Mouse (Mus musculus): ENCODE results near the gene Cd300ld3.

Cd300ld3 gene

GRCm38 (mm10) chr11:115048259-115048658 lies at the start of gene Cd300ld3:
Gene Cd300ld3 (minus strand): TSS chr11:115048409.
- DNase-seq: no peak

DNA sequence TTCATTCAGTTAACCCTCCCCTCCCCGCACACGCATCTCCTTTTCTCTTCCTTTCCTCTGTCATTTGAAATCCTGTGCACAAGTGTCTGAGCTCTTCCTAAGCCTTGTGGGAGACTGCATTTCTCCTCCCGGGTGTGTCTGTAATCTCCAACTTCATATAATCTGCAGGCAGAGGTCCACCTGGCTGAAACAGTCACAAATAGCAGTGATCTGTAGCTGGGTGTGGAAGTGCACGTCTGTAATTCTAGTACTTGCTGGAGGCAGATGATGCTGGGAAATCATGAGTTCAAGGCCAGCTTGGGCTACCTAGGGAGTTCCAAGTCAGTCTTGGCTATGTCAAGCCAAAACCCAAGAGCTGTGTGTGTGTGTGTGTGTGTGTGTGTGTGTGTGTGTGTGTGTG lies 43.9 kb upstream of the Cd300ld3 start:
- no peak for DNase-seq

DNA sequence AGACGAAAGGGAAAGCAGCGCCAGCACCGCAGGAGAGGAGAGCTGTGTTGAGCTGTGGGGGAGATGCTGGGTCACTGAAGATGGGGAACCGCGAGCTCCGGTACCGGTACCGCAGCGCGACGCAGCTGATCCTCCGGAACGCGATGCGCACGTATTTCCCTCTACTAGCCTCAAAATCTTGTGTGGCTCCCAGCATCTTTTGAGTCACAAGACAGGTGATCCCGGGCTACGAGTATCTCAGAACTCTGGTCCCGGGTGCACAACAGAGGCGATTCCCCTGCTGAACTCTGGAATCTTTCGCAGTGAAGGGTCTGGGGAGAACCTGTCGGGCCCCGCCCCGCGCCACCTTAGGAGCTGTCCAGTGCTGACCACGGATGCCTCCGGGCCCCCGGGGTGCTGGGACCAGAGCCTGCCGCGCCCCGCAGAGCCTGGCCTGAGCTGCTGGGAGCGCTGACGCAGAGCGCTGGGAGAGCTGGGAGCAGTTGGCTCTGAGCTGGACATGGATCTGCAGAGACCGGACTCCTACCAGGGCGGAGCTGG lies 43.2 kb upstream of the Cd300ld3 start, which contains the start of gene Rab37:
Rab37 (plus strand) TSS at position 70 of the 540 bp plus-strand sequence.
- no peak for DNase-seq

DNA sequence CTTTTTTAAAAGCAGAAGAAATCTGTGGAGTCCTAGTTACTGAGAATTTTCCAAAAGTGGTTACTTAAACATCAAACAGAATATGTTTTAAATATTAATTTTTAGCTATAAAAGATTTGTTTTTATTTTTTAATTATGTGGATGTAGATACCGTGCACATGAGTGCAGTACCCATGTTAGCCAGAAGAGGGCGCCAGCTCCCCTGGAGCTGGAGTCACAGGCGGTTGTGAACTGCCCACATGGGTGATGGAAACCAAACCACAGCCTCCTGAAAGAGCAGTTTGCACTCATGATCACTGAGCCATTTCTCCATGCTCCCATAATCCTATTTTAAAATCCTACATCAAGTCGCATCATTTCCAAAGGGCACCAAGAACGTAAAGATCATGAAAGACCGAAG lies 41.6 kb upstream of the Cd300ld3 start:
- no peak for DNase-seq

- no peak for DNase-seq
These were observed 38.0 kb upstream of the Cd300ld3 start for GRCm38 (mm10) chr11:115086213-115086612.

- no peak for DNase-seq
These were observed 36.9 kb upstream of the Cd300ld3 start for GRCm38 (mm10) chr11:115085064-115085463.

- DNase-seq: no peak
These were observed 36.4 kb upstream of the Cd300ld3 start for GRCm38 (mm10) chr11:115084595-115084994.

DNA sequence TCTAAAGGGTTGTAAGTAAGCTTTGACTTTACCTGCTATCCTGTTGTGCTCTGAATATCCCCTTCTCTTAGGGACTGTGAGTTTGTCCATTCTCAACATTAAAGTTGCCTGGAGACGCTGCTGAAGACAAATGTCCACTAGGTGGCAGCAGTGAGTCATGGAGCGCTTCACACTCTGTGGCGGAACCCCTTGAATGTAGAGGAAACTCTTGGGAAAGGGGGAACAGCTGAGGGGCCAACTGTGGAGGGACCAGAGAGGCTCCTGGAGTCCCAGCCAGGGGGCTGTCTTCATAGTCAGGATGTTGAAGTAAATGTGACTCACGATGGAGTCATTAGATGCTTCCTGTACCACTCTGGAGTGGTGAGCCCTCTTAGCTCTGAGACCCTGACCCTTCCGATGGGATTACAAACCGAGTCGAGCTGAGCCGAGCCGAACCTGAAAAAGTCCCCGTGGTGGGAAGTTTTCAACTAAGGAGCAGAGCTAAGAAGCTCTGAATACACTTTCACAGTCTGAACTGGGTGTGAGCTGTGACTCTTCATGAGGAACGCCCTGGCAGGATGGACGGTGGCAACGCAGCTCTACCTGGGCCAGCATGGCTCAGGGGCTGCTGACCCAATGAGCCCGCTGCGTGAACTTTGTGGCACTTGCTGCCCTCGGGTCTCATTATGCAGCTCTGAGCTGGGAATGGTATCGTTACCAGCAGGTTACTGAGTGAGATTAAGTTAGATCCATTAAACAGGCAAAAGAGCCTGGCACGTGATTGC lies 35.3 kb upstream of the Cd300ld3 start:
- peak; percentile 86 for DNase-seq

DNA sequence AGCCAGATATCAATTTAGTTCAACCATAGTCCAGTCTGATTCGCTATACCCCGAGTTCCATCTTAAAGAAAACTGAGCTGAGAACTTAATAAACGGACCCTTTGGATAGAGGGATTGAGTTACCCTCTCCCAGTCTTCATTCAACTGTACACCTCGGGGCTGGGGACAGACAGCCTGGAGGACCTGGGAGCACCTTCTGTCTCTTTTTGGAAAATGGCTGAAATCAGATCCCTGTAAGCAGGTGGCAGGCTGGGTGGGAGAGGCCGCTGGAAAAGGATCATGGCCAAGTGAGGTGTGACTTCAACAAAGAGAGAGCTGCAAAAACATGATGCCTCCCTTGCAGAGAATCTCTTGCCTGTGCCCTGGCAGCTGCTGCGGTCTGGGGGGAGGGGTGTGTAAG lies 34.0 kb upstream of the Cd300ld3 start:
- DNase-seq: no peak

GRCm38 (mm10) chr11:115081373-115081772 lies 33.2 kb upstream of the Cd300ld3 start:
- no peak for DNase-seq

DNA sequence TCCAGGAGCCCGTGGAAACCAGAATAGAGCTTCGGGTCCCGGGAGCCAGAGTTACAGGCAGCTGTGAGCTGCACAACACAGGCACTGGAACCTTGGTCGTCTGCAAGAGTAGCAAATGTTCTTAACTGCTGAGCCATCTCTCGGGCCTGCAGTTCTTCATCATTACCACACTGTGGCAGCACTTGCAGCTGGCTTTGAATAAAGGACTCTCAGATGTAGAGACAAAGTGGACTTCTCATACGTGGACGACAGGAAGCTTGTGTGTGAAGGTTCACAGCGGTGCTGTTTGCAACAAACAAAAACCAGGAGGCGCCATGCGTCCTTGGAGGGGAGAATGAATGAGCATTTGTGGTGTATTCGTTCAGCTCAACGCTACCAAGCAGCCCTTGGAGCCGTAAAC lies 32.7 kb upstream of the Cd300ld3 start:
- peak; percentile 48 for DNase-seq

GRCm38 (mm10) chr11:115078680-115079079 lies 30.5 kb upstream of the Cd300ld3 start:
- DNase-seq: no peak

DNA sequence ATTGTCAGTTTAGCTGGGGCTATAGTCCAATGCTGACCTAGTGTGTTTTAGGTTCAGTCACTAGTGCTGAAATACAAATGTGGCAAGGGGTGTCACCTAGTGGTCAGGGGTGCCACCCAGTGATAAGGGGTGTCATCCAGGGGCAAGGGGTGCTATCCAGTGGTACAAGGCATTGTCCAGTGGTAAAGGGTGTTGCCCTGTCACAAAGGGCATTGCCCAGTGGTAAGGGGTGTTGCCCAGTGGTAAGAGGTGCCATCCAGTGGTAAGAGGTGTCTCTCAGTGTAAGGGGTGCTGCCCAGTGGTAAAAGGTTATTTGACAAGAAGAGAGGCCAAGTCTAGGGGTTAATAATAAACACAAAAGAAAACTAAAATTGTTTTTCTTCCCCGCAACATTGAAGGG lies 29.2 kb upstream of the Cd300ld3 start:
- DNase-seq: no peak

DNA sequence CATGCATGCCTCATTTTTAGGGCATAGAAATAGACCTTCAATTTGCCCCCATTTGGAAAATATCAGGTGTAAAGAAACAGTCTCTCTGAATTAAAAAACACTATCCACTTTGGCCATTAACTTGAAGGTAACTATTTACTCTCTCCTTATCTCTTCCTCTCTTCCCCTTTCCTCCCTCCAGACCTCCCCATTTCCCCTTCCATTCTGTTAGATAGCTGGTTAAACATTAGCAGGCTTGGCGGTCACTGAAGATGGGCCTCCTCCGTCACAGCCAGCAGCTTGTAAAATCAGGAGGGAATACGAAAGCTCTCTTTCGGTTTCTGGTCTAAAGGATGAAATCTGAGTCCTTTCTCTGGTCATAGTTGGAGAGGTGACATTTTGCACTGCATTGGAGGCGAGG lies 27.6 kb upstream of the Cd300ld3 start:
- no peak for DNase-seq

- DNase-seq: no peak
These were observed 27.2 kb upstream of the Cd300ld3 start for GRCm38 (mm10) chr11:115075407-115075806.

DNA sequence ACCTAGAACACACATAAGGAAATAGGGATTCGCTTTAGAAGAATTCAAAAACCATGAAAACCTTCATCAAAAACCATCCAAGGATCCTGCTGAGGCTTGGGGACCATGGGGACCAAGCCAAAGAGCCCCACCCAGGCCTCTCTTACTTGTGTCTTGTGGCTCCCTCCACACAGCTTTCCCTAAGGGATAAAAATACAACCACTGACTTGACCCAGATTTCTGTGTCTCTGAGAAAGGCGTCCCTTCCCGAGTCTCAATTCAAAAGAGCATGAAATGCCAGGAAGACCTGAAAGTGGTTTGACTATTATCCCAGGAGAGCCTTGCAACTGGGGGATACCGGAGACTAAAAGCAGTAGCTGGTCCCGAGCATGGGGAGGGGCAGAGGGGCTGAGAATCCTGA lies 24.8 kb upstream of the Cd300ld3 start:
- no peak for DNase-seq

- peak; percentile 49 for DNase-seq
These were observed 23.6 kb upstream of the Cd300ld3 start for GRCm38 (mm10) chr11:115071631-115072294.

- DNase-seq: no peak
These were observed 22.9 kb upstream of the Cd300ld3 start for GRCm38 (mm10) chr11:115071015-115071551.

- no peak for DNase-seq
These were observed 18.6 kb upstream of the Cd300ld3 start for GRCm38 (mm10) chr11:115066768-115067167.

DNA sequence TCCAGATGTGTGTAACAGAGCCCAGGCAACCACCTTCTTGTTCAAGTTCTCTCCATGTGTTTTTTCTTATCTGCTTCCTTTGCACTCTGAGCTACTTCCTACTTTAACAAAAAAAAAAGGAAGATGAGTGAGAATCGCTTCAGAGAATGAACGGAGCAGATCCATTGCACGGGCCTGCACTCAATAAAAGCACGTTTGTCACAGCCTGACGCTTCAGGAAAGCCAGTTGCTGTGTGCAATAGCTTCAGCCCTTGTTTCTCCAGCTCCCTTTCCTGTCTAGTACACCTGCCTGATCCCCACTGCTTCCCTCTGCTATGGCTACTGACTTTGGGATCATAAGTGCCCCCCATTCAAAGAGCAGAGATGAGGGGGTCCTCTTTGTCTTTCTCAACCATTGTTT lies 13.9 kb upstream of the Cd300ld3 start, which contains the start of gene Cd300e:
Cd300e (minus strand) TSS at position 101 of the 400 bp plus-strand sequence.
- no peak for DNase-seq

GRCm38 (mm10) chr11:115059797-115060196 lies 11.6 kb upstream of the Cd300ld3 start:
- no peak for DNase-seq

DNA sequence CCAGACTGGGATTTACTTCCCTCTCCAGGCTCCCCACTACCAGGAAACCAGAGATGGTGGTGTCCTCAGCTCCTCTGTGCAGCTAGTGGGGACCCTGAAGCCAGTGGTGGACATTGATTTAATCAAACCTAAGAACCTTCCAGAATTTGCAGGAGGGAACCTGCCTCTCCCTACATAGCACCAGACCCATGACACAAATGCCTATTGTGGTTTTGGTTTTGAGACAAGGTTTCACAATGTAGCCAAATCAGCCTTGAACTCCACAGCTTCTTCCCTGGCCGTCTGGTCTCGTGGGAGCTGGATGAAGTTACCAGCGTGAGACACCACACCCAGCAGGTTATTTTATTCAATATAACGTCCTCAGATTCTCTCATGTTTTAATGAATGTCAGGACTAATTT lies 10.5 kb upstream of the Cd300ld3 start:
- no peak for DNase-seq

GRCm38 (mm10) chr11:115054537-115054936 lies 6.3 kb upstream of the Cd300ld3 start:
- no peak for DNase-seq

GRCm38 (mm10) chr11:115052991-115053390 lies 4.8 kb upstream of the Cd300ld3 start:
- no peak for DNase-seq

Measured in lung, postnatal 14 days (tissue).